Mouse (Mus musculus) midbrain, embryonic 15.5 days (tissue): ENCODE measurements around the gene Svs5. TPM values are rescaled to one million over a fixed set of nuclear protein-coding genes. Genes with fewer than 3 reads are reported as not detected.
"Not testable (repeated sequence)": the region's sequence is repeated elsewhere in the genome, so short reads cannot be mapped to it uniquely, and the experiment has no call there.

Experiments
- ATAC-seq: fragments of 200-750 bp; cut with Nextera tagmentation; replicated peaks from 2 replicates; pipeline ENCODE4 v1.8.0; 2017; ENCODE audit warnings: moderate TSS enrichment
- H3K27ac ChIP-seq: fragments of 300-500 bp; sonication (generic); 2 replicates; pipeline ENCODE4 v1.5.1; 2015; ENCODE audit warnings: mild to moderate bottlenecking, inconsistent platforms
- H3K27me3 ChIP-seq: fragments of 300-500 bp; sonication (generic); replicated peaks from 2 replicates; pipeline ENCODE4 v1.6.1; 2015; ENCODE audit warnings: inconsistent platforms
- H3K36me3 ChIP-seq: fragments of 300-500 bp; sonication (generic); replicated peaks from 2 replicates; pipeline ENCODE4 v1.6.1; 2015; ENCODE audit warnings: inconsistent platforms
- H3K4me1 ChIP-seq: fragments of 300-500 bp; sonication (generic); 2 replicates; pipeline ENCODE4 v1.6.1; 2015; ENCODE audit warnings: inconsistent platforms
- H3K4me2 ChIP-seq: fragments of 300-500 bp; sonication (generic); 2 replicates; pipeline ENCODE4 v1.6.1; 2015; ENCODE audit warnings: inconsistent platforms, mild to moderate bottlenecking, moderate library complexity
- H3K4me3 ChIP-seq: fragments of 300-500 bp; sonication (generic); 2 replicates; pipeline ENCODE4 v1.5.1; 2015; ENCODE audit warnings: mild to moderate bottlenecking, inconsistent platforms
- H3K9ac ChIP-seq: fragments of 300-500 bp; sonication (generic); 2 replicates; pipeline ENCODE4 v1.6.1; 2015; ENCODE audit warnings: mild to moderate bottlenecking, inconsistent platforms
- H3K9me3 ChIP-seq: fragments of 300-500 bp; sonication (generic); 2 replicates; pipeline ENCODE4 v1.6.1; 2016; ENCODE audit warnings: inconsistent platforms
- WGBS: fragments of 180-500 bp; shearing (Covaris S2); methylation state at CpG from one replicate; pipeline ENCODE4 v1.1.7; 2015; ENCODE audit warnings: mixed read lengths; 5-methylcytosine and 5-hydroxymethylcytosine counted together
- polyA plus RNA-seq: library from polyadenylated mRNA; unstranded; fragments of >200 nt; fragmentation: Nextera tagmentation; extraction: Ambion mirVana; gene quantifications from 2 replicates; pipeline ENCODE4 v1.2.1, GENCODE M21; 2015

Gene Svs5
- polyA plus RNA-seq: not detected in 2 replicates

GRCm38 (mm10) chr2:164332440-164332839 lies at the start of gene Svs5:
Gene Svs5 (plus strand): TSS chr2:164332740.
- 84% methylated on average over 3 of the region's 3 CpGs for WGBS
- H3K27ac ChIP-seq, H3K27me3 ChIP-seq, H3K4me1 ChIP-seq, H3K4me3 ChIP-seq, H3K9ac ChIP-seq, H3K4me2 ChIP-seq, H3K9me3 ChIP-seq, ATAC-seq, H3K36me3 ChIP-seq: not testable (repeated sequence)

DNA sequence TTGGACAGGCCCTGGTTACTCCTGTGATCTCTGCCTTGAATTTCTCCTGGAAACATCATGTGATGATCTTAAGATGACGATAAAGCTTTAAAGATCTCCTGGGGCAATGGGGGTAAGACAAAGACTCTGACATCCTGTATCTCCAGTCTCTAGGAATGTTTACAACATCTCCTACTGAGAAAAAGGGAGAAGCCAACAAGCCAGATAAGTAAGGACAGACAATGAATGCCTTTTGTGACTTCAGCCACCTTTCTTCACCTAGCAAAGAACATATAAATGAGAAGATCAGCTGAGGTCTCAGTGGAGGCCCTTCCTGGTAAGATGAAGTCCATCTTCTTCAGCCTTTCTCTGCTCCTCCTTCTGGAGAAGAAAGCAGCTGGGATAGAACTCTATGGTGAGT lies 43.6 kb upstream of the Svs5 start, which contains the start of gene Svs3a:
Gene Svs3a, plus strand, starts transcription at position 301 of the 400 bp plus-strand sequence.
- WGBS: 81% methylated on average over 1 of the region's 1 CpGs

DNA sequence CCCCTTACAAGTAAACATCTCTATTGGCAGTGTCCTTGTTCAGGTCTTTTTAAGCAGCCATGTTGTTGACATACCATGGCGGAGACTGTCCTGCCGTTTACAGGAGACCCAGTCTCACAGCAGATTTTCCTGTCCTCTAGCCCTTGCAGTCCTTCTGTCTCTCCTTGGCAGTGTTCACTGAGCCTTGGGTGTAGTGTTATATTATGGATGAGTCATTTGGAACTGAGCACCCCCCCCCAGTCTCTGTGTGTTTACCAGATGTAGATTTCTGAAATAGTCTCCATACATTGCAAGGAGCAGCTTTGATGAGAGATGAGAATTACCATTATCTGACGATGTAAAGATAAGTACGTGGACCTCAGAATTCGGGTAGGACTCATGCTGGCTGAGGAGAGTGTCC lies 19.9 kb upstream of the Svs5 start:
- Histone ChIP-seq H3K9ac (no peak overlapping the region), H3K27me3 (no peaks in the 10 kb centered on the region), H3K4me3 (no peak overlapping the region), H3K4me1 (no peaks in the 10 kb centered on the region), H3K27ac (no peak overlapping the region), H3K9me3 (no peaks in the 10 kb centered on the region), H3K36me3 (no peaks in the 10 kb centered on the region), H3K4me2 (no peak overlapping the region)
- 87% methylated on average over 5 of the region's 5 CpGs for WGBS
- ATAC-seq: no peak

More for the DNA sequence above, 43.6 kb upstream of the Svs5 start, which contains the start of gene Svs3a:
- H3K27me3 ChIP-seq, H3K9ac ChIP-seq, H3K36me3 ChIP-seq, H3K27ac ChIP-seq, ATAC-seq, H3K9me3 ChIP-seq, H3K4me3 ChIP-seq, H3K4me2 ChIP-seq, H3K4me1 ChIP-seq: not testable (repeated sequence)

DNA sequence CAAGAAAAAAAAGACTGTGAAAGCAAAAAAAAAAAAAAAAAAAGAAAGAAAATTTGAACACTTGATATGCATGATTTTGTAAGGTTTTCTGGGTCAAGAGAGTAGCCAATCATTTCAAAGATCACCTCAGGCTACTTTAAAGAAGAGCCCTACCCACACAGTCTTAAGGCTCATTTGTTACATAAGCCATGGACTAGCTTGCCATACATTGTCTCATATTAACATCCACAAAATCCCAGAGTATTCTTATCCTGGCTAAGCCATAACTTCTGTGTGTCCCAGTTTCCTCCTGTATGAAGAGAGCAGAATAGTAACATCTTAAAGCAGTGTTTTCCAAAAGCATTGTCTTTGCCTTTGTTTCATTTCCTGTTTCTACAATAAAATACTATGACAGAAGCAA lies 17.1 kb upstream of the Svs5 start:
- not testable (repeated sequence) for ATAC-seq, H3K4me3 ChIP-seq, H3K36me3 ChIP-seq, H3K9me3 ChIP-seq, H3K27ac ChIP-seq, H3K27me3 ChIP-seq, H3K9ac ChIP-seq, H3K4me1 ChIP-seq, H3K4me2 ChIP-seq

DNA sequence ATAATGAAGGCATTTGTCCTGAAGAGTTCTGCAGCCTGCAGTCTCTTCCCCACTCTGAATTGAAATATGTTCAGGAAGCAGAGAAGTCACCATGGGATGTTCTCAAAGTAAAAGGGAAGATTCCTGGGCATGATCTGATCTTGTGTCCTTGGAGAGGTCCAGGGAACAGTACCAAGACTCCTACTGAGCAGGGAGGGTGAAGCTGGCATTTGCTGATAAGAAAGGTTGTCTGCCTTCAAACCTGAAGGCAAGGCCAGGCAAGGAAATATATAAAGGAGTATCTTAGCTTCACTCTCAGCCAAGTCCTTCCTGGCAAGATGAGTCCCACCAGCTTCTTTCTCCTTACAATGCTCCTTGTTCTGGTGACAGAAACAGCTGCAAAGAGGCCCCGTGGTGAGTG lies 16.1 kb upstream of the Svs5 start, which contains the start of gene Svs6:
Gene Svs6, plus strand, starts transcription at position 301 of the 400 bp plus-strand sequence.
- H3K4me2 ChIP-seq, H3K36me3 ChIP-seq, H3K27ac ChIP-seq, H3K9me3 ChIP-seq, H3K4me3 ChIP-seq, H3K9ac ChIP-seq, ATAC-seq, H3K4me1 ChIP-seq, H3K27me3 ChIP-seq: not testable (repeated sequence)
- WGBS: 72% methylated on average over 1 of the region's 1 CpGs

DNA sequence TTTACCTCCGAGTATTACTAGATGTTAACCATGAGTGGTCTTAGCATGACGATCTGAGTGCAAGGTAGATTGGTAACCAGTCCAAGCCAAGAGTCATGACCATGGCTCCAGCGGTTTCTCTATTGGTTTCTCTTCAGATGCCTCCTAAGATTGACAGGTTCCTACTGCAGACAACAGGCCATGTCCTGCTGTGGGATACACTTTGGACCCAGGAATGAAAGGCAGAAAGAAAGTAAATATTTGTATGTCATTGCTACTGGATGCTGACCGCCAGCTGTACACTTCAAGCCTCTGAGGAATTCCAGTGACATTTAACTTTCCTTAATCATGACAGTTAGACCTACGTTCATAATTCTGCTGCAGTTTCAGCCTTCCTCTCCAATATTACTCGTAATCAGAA lies 11.6 kb upstream of the Svs5 start:
- ATAC-seq: no peak
- H3K4me1 ChIP-seq: no peaks in the 10 kb centered on the region
- WGBS: 87% methylated on average over 6 of the region's 6 CpGs
- no peak overlapping the region for H3K4me3 ChIP-seq
- no peaks in the 10 kb centered on the region for H3K9me3 ChIP-seq
- no peak overlapping the region for H3K27ac ChIP-seq
- H3K4me2 ChIP-seq: no peak overlapping the region
- H3K9ac ChIP-seq: no peak overlapping the region
- no peaks in the 10 kb centered on the region for H3K36me3 ChIP-seq
- no peaks in the 10 kb centered on the region for H3K27me3 ChIP-seq

- 75% methylated on average over 1 of the region's 1 CpGs for WGBS
These were observed 11.2 kb downstream of the Svs5 start for GRCm38 (mm10) chr2:164343732-164344131.

GRCm38 (mm10) chr2:164347697-164348096 lies 15.2 kb downstream of the Svs5 start:
- H3K9ac ChIP-seq, H3K27me3 ChIP-seq, H3K4me2 ChIP-seq, H3K36me3 ChIP-seq, H3K27ac ChIP-seq, H3K4me1 ChIP-seq, H3K9me3 ChIP-seq, H3K4me3 ChIP-seq, ATAC-seq: not testable (repeated sequence)

More at GRCm38 (mm10) chr2:164343732-164344131, 11.2 kb downstream of the Svs5 start:
- H3K27me3 ChIP-seq, H3K27ac ChIP-seq, H3K9me3 ChIP-seq, H3K36me3 ChIP-seq, H3K4me2 ChIP-seq, ATAC-seq, H3K4me1 ChIP-seq, H3K4me3 ChIP-seq, H3K9ac ChIP-seq: not testable (repeated sequence)

GRCm38 (mm10) chr2:164348980-164349379 lies 16.4 kb downstream of the Svs5 start:
- WGBS: 89% methylated on average over 3 of the region's 3 CpGs
- Histone ChIP-seq H3K27ac (no peak overlapping the region), H3K4me1 (no peaks in the 10 kb centered on the region), H3K9me3 (no peaks in the 10 kb centered on the region), H3K4me3 (no peak overlapping the region), H3K27me3 (no peaks in the 10 kb centered on the region), H3K36me3 (no peaks in the 10 kb centered on the region), H3K9ac (no peak overlapping the region), H3K4me2 (no peak overlapping the region)
- ATAC-seq: no peak

GRCm38 (mm10) chr2:164352697-164353096 lies 20.2 kb downstream of the Svs5 start:
- Histone ChIP-seq H3K27ac (no peak overlapping the region), H3K36me3 (no peaks in the 10 kb centered on the region), H3K4me1 (no peaks in the 10 kb centered on the region), H3K27me3 (no peaks in the 10 kb centered on the region), H3K9me3 (no peaks in the 10 kb centered on the region), H3K9ac (no peak overlapping the region), H3K4me2 (no peak overlapping the region), H3K4me3 (no peak overlapping the region)
- no peak for ATAC-seq
- 86% methylated on average over 3 of the region's 3 CpGs for WGBS

DNA sequence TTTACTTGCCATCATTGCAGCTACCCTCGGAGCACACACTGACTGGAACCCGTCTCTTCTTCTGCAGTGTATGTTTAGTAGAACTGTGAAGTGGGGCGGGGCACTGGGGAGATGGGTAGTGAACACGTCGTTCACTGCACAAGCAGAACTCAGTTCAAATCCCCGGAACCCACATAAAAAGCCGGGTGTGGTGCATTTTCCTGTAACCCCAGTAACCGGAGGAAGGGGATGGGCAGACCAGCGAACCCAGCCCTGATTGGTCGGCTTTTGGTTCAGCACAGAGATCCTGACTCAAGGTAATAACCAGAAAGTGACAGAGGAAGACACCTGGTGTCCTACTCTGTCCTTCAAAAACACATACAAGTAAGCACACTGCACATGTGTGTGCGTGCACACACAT lies 20.8 kb downstream of the Svs5 start:
- no peak for ATAC-seq
- WGBS: 90% methylated on average over 11 of the region's 11 CpGs
- H3K27ac ChIP-seq: no peak overlapping the region
- no peaks in the 10 kb centered on the region for H3K36me3 ChIP-seq
- H3K9me3 ChIP-seq: no peaks in the 10 kb centered on the region
- no peak overlapping the region for H3K9ac ChIP-seq
- H3K4me1 ChIP-seq: no peaks in the 10 kb centered on the region
- no peak overlapping the region for H3K4me2 ChIP-seq
- H3K27me3 ChIP-seq: no peaks in the 10 kb centered on the region
- no peak overlapping the region for H3K4me3 ChIP-seq

- WGBS: 79% methylated on average over 11 of the region's 11 CpGs
- Histone ChIP-seq H3K27ac (no peak overlapping the region), H3K27me3 (0 out of 2 replicates have a peak, but pooled peaks cover 4% of the 10 kb centered on the region), H3K4me3 (no peak overlapping the region), H3K36me3 (no peaks in the 10 kb centered on the region), H3K4me2 (no peak overlapping the region), H3K9ac (no peak overlapping the region), H3K4me1 (no peaks in the 10 kb centered on the region), H3K9me3 (no peaks in the 10 kb centered on the region)
- ATAC-seq: no peak
These were observed 23.8 kb downstream of the Svs5 start for GRCm38 (mm10) chr2:164356177-164356967.

GRCm38 (mm10) chr2:164358373-164358772 lies 25.8 kb downstream of the Svs5 start:
- 80% methylated on average over 3 of the region's 3 CpGs for WGBS
- Histone ChIP-seq H3K9ac (no peak overlapping the region), H3K36me3 (no peaks in the 10 kb centered on the region), H3K9me3 (no peaks in the 10 kb centered on the region), H3K4me2 (no peak overlapping the region), H3K27ac (no peak overlapping the region), H3K27me3 (0 out of 2 replicates have a peak, but pooled peaks cover 4% of the 10 kb centered on the region), H3K4me3 (no peak overlapping the region), H3K4me1 (no peaks in the 10 kb centered on the region)
- ATAC-seq: no peak
